Comparison of ENCODE assay signal across 10 mouse cellular contexts in genomic region chr8:96455336-96455735, GRCm38 (mm10).
DNase-seq lines count a peak whose midpoint lies in the region; ATAC-seq and TF ChIP-seq lines count a peak whose summit lies in the region.
"Had no signal": no experiment of that assay in that cellular context is flagged by ENCODE, and none has a peak within 500 bp of the region (broad histone marks: within the 10 kb centered on the region; RNA-seq: fewer than 3 reads in every experiment).

No protein-coding gene starts in this region.

- H3K4me1 ChIP-seq in cortical plate, adult 2 months (ENCODE audit: control insufficient read depth, insufficient read depth, low read length), result no peaks in the 10 kb centered on the region
- H3K4me1 ChIP-seq in forebrain, embryonic 12.5 days, result peaks cover 18% of the 10 kb centered on the region
- H3K4me1 ChIP-seq in midbrain, embryonic 14.5 days (ENCODE audit: control insufficient read depth, insufficient read depth, low read length), result peaks cover 12% of the 10 kb centered on the region; the same call in 1 of the 2 replicates
- H3K4me1 ChIP-seq in heart, embryonic 12.5 days (replicated peaks), result no peaks in the 10 kb centered on the region

- peak overlapping the region; percentile 5; the same call in 1 of the 2 replicates for H3K4me3 ChIP-seq in cortical plate, adult 2 months (ENCODE audit: insufficient read depth, low read length)
- peak overlapping the region; percentile 24 for H3K4me3 ChIP-seq in forebrain, embryonic 12.5 days (replicated peaks)
- H3K4me3 ChIP-seq in layer of hippocampus, adult 2 months, result peak overlapping the region; percentile 45
- H3K4me3 ChIP-seq in midbrain, embryonic 14.5 days (replicated peaks; ENCODE audit: low read depth, low read length), result peak overlapping the region; percentile 7; the same call in 1 of the 2 replicates
- no peak overlapping the region for H3K4me3 ChIP-seq in heart, embryonic 12.5 days

- no peak overlapping the region for H3K27ac ChIP-seq in cortical plate, adult 2 months (ENCODE audit: insufficient read depth, low read length)
- no peak overlapping the region for H3K27ac ChIP-seq in forebrain, embryonic 12.5 days
- peak overlapping the region; percentile 40; the same call in 1 of the 2 replicates for H3K27ac ChIP-seq in layer of hippocampus, adult 2 months
- no peak overlapping the region for H3K27ac ChIP-seq in midbrain, embryonic 14.5 days (replicated peaks; ENCODE audit: low read depth, low read length)
- H3K27ac ChIP-seq in heart, embryonic 12.5 days (ENCODE audit: poor library complexity, severe bottlenecking), result no peak overlapping the region

- TF ChIP-seq POLR2A in cortical plate, adult 2 months (IDR thresholded peaks at IDR 0.05; ENCODE audit: extremely low read depth, insufficient read depth, low read length), result no peak

- no peaks in the 10 kb centered on the region for H3K36me3 ChIP-seq in forebrain, embryonic 12.5 days (replicated peaks)
- no peaks in the 10 kb centered on the region for H3K36me3 ChIP-seq in midbrain, embryonic 14.5 days (ENCODE audit: control insufficient read depth, insufficient read depth, low read length)
- no peaks in the 10 kb centered on the region for H3K36me3 ChIP-seq in heart, embryonic 12.5 days

- WGBS in forebrain, embryonic 12.5 days, result 3% methylated on average over 9 of the region's 9 CpGs
- 15% methylated on average over 9 of the region's 9 CpGs for WGBS in midbrain, embryonic 14.5 days
- 36% methylated on average over 9 of the region's 9 CpGs for WGBS in heart, embryonic 12.5 days

- no peak for TF ChIP-seq CTCF in cortical plate, adult 2 months (IDR thresholded peaks at IDR 0.05; ENCODE audit: extremely low read depth, insufficient read depth, low read length)
- TF ChIP-seq CTCF in layer of hippocampus, adult 2 months (conservative IDR thresholded peaks at IDR 0.05), result no peak

- ATAC-seq in forebrain, embryonic 12.5 days (ENCODE audit: low FRiP score), result peak; percentile 78
- ATAC-seq in midbrain, embryonic 14.5 days (ENCODE audit: low FRiP score, low TSS enrichment), result peak; percentile 63; the same call in 1 of the 2 replicates
- no peak for ATAC-seq in heart, embryonic 12.5 days (ENCODE audit: insufficient number of reproducible peaks, low FRiP score)

- H3K4me2 ChIP-seq in forebrain, embryonic 12.5 days, result peak overlapping the region; percentile 52
- H3K4me2 ChIP-seq in midbrain, embryonic 14.5 days (ENCODE audit: low read length), result peak overlapping the region; percentile 47
- H3K4me2 ChIP-seq in heart, embryonic 12.5 days, result no peak overlapping the region

- H3K9ac ChIP-seq in forebrain, embryonic 12.5 days, result no peak overlapping the region
- no peak overlapping the region for H3K9ac ChIP-seq in midbrain, embryonic 14.5 days (replicated peaks; ENCODE audit: low read length)
- no peak overlapping the region for H3K9ac ChIP-seq in heart, embryonic 12.5 days

- no peaks in the 10 kb centered on the region for H3K27me3 ChIP-seq in forebrain, embryonic 12.5 days
- H3K27me3 ChIP-seq in midbrain, embryonic 14.5 days (ENCODE audit: control insufficient read depth, insufficient read depth, low read length), result no peaks in the 10 kb centered on the region
- H3K27me3 ChIP-seq in heart, embryonic 12.5 days (replicated peaks), result no peaks in the 10 kb centered on the region

- H3K9me3 ChIP-seq in forebrain, embryonic 12.5 days, result no peaks in the 10 kb centered on the region
- no peaks in the 10 kb centered on the region for H3K9me3 ChIP-seq in midbrain, embryonic 14.5 days (ENCODE audit: control insufficient read depth, low read length)
- no peaks in the 10 kb centered on the region for H3K9me3 ChIP-seq in heart, embryonic 12.5 days (replicated peaks)

- DNase-seq in layer of hippocampus, adult 2 months (ENCODE audit: low spot score in 2 of 2), result peak; percentile 5 to 10
- DNase-seq in midbrain, embryonic 14.5 days, result peak; percentile 78
- DNase-seq in natural killer cell, adult 2 months (ENCODE audit: low spot score in 2 of 2), result no peak
- no peak for DNase-seq in cerebellum, postnatal 25 days
- no peak for DNase-seq in thymus, adult 18-20 months
- DNase-seq: gastrocnemius, postnatal 25 days; kidney, postnatal 10 days had no signal

Comparison
In these comparisons a context has a peak if more than half of its experiments do, and no peak if none do; other contexts are left out.
1. DNase-seq: peak in layer of hippocampus, adult 2 months (2 of 2) and midbrain, embryonic 14.5 days (single experiment); none in natural killer cell, adult 2 months (0 of 2), cerebellum, postnatal 25 days (0 of 2) and thymus, adult 18-20 months (0 of 2).